Mouse (Mus musculus): ENCODE data around the gene Rps12-ps3. TPM values are rescaled to one million over a fixed set of nuclear protein-coding genes. Genes with fewer than 3 reads are reported as not detected.

Gene Rps12-ps3
- total and polyA plus RNA-seq, 3 experiments, result 662 to 4,283 TPM; not detected in 1

DNA sequence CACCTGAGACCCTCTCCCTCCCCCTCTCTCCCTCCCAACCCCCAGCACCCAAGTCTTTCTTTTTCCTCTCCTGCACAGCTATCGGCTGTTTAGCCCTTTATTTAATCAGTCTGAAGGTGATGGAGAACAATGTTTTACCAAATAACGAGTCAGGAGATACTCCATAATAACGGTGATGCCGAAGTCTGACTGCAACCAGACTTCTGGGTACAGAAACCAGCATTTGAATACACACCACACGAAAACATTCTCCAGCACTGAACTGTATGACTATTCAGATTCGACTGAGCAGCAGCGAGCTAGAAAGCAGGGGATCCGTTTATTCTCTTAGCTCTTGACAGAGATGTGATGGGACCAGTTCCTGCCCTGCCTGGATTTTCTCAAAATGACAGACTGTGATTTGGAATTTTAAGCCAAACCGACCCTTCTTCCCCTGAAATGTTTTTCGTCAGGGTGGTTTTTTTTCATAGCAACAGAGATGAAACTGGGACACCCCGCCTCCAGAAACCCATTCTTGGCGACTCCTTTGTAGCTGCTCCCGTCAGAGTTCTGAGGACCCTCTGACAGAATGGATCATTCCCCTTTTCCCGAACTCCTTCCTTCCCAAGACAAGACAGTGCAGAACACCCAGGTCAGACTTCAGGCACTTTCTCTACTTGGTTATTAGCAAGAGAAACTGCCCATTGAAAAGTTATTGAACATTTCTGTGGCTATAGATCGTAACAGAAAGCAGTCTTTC lies 29.2 kb downstream of the Rps12-ps3 start:
- H3K9ac ChIP-seq (ENCODE audit: control insufficient read depth, low read depth, low read length, poor library complexity, severe bottlenecking), result peak overlapping the region; percentile 48
- H3K9me3 ChIP-seq (replicated peaks; ENCODE audit: insufficient read depth, low read length), result no peaks in the 10 kb centered on the region
- no peaks in the 10 kb centered on the region for H3K27me3 ChIP-seq (ENCODE audit: control insufficient read depth in 1 of 2, insufficient read depth in 2 of 2, low read length in 2 of 2)
- H3K27ac ChIP-seq (ENCODE audit: control insufficient read depth, low read depth, low read length), result peak overlapping the region; percentile 66
- no peak for TF ChIP-seq USF2 (IDR thresholded peaks at IDR 0.05; ENCODE audit: borderline replicate concordance in 1 of 2, insufficient read depth in 1 of 2, low read depth in 1 of 2, low read length in 2 of 2)
- TF ChIP-seq ETS1 (IDR thresholded peaks at IDR 0.05; ENCODE audit: low read depth, low read length), result no peak
- TF ChIP-seq CHD2 (IDR thresholded peaks at IDR 0.05; ENCODE audit: low read length), result no peak
- no peak for TF ChIP-seq POLR2AphosphoS5 (IDR thresholded peaks at IDR 0.05; ENCODE audit: borderline replicate concordance, low read depth, low read length)
- no peak for TF ChIP-seq UBTF (IDR thresholded peaks at IDR 0.05; ENCODE audit: borderline replicate concordance, insufficient read depth, low read depth, low read length)
- no peak for TF ChIP-seq MEF2A (IDR thresholded peaks at IDR 0.05; ENCODE audit: extremely low read depth, insufficient replicate concordance, low read depth, low read length, poor library complexity, severe bottlenecking)
- no peak for TF ChIP-seq CHD1 (IDR thresholded peaks at IDR 0.05; ENCODE audit: low read depth, low read length)
- TF ChIP-seq ZMIZ1 (IDR thresholded peaks at IDR 0.05; ENCODE audit: low read depth, low read length), result no peak
- TF ChIP-seq EP300 (IDR thresholded peaks at IDR 0.05; ENCODE audit: low read depth in 1 of 2, low read length in 2 of 2), result no peak
- no peak for TF ChIP-seq ZC3H11A (IDR thresholded peaks at IDR 0.05; ENCODE audit: low read depth, low read length)
- TF ChIP-seq E2F4 (IDR thresholded peaks at IDR 0.05; ENCODE audit: borderline replicate concordance, low read depth, low read length), result no peak
- peaks cover 39% of the 10 kb centered on the region for H3K79me2 ChIP-seq (ENCODE audit: control insufficient read depth, insufficient read depth, low read length, poor library complexity)
- peaks cover 0 to 52% of the 10 kb centered on the region in 2 experiments; a peak in 2 of 4 replicates for H3K36me3 ChIP-seq (ENCODE audit: control insufficient read depth in 1 of 2, insufficient read depth in 2 of 2, low read length in 2 of 2)
- DNase-seq (ENCODE audit: low read depth, low spot score), result peak; percentile 91
- peaks cover 16 to 59% of the 10 kb centered on the region in 2 experiments for H3K4me1 ChIP-seq (ENCODE audit: control insufficient read depth in 1 of 2, insufficient read depth in 2 of 2, low read length in 2 of 2)
- peak overlapping the region; percentile 24 to 53 for H3K4me3 ChIP-seq (ENCODE audit: control insufficient read depth in 1 of 2, insufficient read depth in 1 of 2, low read depth in 2 of 2, low read length in 2 of 2)

DNA sequence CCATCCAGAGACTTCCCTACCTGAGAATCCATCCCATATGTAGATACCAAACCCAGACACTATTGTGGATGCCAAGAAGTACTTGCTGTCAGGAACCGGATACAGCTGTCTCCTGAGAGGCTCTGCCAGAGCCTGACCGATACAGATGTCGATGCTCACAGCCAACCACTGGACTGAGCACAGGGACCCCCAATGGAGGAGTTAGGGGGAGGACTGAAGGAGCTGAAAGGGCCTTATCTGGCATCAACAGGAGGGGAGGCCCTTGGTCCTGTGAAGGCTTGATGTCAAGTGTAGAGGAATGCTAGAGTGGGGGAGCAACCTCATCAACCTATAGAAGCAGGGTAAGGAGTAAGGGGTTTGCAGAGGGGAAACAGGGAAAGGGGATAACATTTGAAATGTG lies 30.7 kb downstream of the Rps12-ps3 start:
- peak; percentile 40; the same call in 1 of the 2 replicates for TF ChIP-seq GATA1 (IDR thresholded peaks at IDR 0.05; ENCODE audit: low read depth, low read length)
- no peak for TF ChIP-seq HCFC1 (IDR thresholded peaks at IDR 0.05; ENCODE audit: low read depth, low read length)
- peak; percentile 73 for TF ChIP-seq TAL1 (IDR thresholded peaks at IDR 0.05; ENCODE audit: low read length)
- peaks cover 29 to 68% of the 10 kb centered on the region in 2 experiments for H3K4me1 ChIP-seq (ENCODE audit: control insufficient read depth in 1 of 2, insufficient read depth in 2 of 2, low read length in 2 of 2)

More for the DNA sequence above, 30.7 kb downstream of the Rps12-ps3 start:
- H3K9me3 ChIP-seq (replicated peaks; ENCODE audit: insufficient read depth, low read length), result no peaks in the 10 kb centered on the region
- DNase-seq (ENCODE audit: low read depth, low spot score), result no peak
- no peaks in the 10 kb centered on the region for H3K27me3 ChIP-seq (ENCODE audit: control insufficient read depth in 1 of 2, insufficient read depth in 2 of 2, low read length in 2 of 2)
- H3K9ac ChIP-seq (ENCODE audit: control insufficient read depth, low read depth, low read length, poor library complexity, severe bottlenecking), result no peak overlapping the region
- peaks cover 29% of the 10 kb centered on the region for H3K79me2 ChIP-seq (ENCODE audit: control insufficient read depth, insufficient read depth, low read length, poor library complexity)
- H3K4me3 ChIP-seq (ENCODE audit: control insufficient read depth in 1 of 2, insufficient read depth in 1 of 2, low read depth in 2 of 2, low read length in 2 of 2), result no peak overlapping the region
- H3K36me3 ChIP-seq (ENCODE audit: control insufficient read depth in 1 of 2, insufficient read depth in 2 of 2, low read length in 2 of 2), result peaks cover 0 to 55% of the 10 kb centered on the region in 2 experiments; a peak in 2 of 4 replicates
- H3K27ac ChIP-seq (ENCODE audit: control insufficient read depth, low read depth, low read length), result no peak overlapping the region

Data from MEL (cell line).